Mouse (Mus musculus) kidney, adult 2 months (tissue): ENCODE measurements around the gene Slc39a11.

Experiments used
- CTCF ChIP-seq: fragments of 200-500 bp; conservative IDR thresholded peaks from 2 replicates; pipeline ENCODE4 v1.5.1; 2011; ENCODE audit warnings: low read depth, mild to moderate bottlenecking, control low read depth, low read length, moderate library complexity, mixed read lengths; ENCODE audit not compliant: insufficient read depth, insufficient read length
- POLR2A ChIP-seq: fragments of 200-500 bp; IDR thresholded peaks from one replicate; pipeline ENCODE4 v1.6.1; 2011; ENCODE audit warnings: low read depth, low read length, control low read depth

- no peak for TF ChIP-seq POLR2A
- TF ChIP-seq CTCF = no peak
These were observed 207.8 kb downstream of the Slc39a11 start for GRCm38 (mm10) chr11:113442036-113442435.
